13 mouse cellular contexts compared by ENCODE assay signal in the genomic region with DNA sequence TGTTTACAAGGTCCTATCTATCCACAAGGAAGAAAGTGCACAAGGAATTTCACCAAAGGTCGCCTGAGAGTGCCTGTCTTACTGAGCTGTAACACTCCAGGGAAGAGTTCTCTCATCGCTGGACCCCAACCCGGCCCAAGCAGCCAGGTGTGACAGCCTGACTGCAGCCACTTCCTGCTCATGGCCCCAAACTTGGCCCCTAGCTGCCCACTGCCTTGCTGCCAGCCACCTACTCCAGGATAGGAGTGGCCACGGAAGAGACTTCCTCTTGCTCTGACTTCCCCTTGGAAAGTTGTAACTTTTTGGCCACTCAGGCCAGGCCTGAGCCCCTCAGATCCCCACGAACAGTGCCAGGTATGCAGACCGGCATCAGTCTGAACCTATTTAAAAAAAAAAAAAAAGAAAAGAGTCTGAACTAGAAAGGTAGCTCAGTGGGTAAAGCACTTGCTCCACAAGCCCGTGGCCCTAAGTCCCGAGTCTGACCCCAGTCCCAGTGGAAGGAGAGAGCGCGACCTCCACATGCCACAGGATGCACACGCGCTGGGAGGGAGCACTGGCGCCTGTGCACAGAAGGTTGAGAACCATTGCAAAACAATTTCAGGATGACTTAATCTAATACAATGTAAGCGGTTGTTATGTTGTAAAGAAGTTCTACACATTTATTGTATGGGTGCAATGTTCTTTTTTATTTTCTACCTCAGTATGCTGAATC.
"Had no signal": no experiment of that assay in that cellular context is flagged by ENCODE, and none has a peak within 500 bp of the region (broad histone marks: within the 10 kb centered on the region; RNA-seq: fewer than 3 reads in every experiment).

No protein-coding gene starts in this region.

- H3K27me3 ChIP-seq: kidney, embryonic 15.5 days; liver, embryonic 13.5 days; midbrain, embryonic 12.5 days; midbrain, embryonic 15.5 days had no signal

- H3K9me3 ChIP-seq: kidney, embryonic 15.5 days; liver, embryonic 13.5 days; midbrain, embryonic 12.5 days; midbrain, embryonic 15.5 days had no signal

- H3K4me2 ChIP-seq: kidney, embryonic 15.5 days; liver, embryonic 13.5 days; midbrain, embryonic 12.5 days; midbrain, embryonic 15.5 days had no signal

- H3K9ac ChIP-seq: kidney, embryonic 15.5 days; liver, embryonic 13.5 days; midbrain, embryonic 12.5 days; midbrain, embryonic 15.5 days had no signal

- H3K36me3 ChIP-seq: midbrain, embryonic 12.5 days; midbrain, embryonic 15.5 days had no signal

- DNase-seq: kidney, adult 2 months; kidney, postnatal 14 days; layer of hippocampus, adult 9-11 months; liver, embryonic 13.5 days; lung, adult 2 months; thymus, adult 18-20 months; thymus, postnatal 36 days had no signal

- H3K4me3 ChIP-seq: kidney, embryonic 15.5 days; layer of hippocampus, adult 2 months; liver, embryonic 13.5 days; midbrain, embryonic 12.5 days; midbrain, embryonic 15.5 days had no signal

- H3K27ac ChIP-seq: kidney, embryonic 15.5 days; layer of hippocampus, adult 2 months; liver, embryonic 13.5 days; macrophage; midbrain, embryonic 12.5 days; midbrain, embryonic 15.5 days had no signal

- ATAC-seq: intestine, postnatal 0 days; midbrain, embryonic 15.5 days had no signal

- H3K4me1 ChIP-seq: liver, embryonic 13.5 days; midbrain, embryonic 12.5 days; midbrain, embryonic 15.5 days had no signal
